Mouse (Mus musculus) embryonic fibroblast, embryonic 13.5 days (primary cell): ENCODE measurements around the gene Cuedc1. TPM values are rescaled to one million over a fixed set of nuclear protein-coding genes. Genes with fewer than 3 reads are reported as not detected.

Experiments
- H3K27ac ChIP-seq: 2 replicates; pipeline ENCODE4 v1.5.1; 2012; ENCODE audit warnings: low read length, control low read depth, inconsistent platforms; ENCODE audit not compliant: insufficient read depth
- H3K4me1 ChIP-seq: 2 replicates; pipeline ENCODE4 v1.6.1; 2011; ENCODE audit warnings: low read length; ENCODE audit not compliant: control insufficient read depth, insufficient read depth
- H3K4me3 ChIP-seq: 2 replicates; pipeline ENCODE4 v1.5.1; 2011; ENCODE audit warnings: mild to moderate bottlenecking, control low read depth, low read length; ENCODE audit not compliant: insufficient read depth
- CTCF ChIP-seq: IDR thresholded peaks from 2 replicates; pipeline ENCODE4 v1.5.1; 2011; ENCODE audit warnings: mild to moderate bottlenecking, control low read depth, low read length, moderate library complexity, borderline replicate concordance; ENCODE audit not compliant: insufficient read depth
- POLR2A ChIP-seq: IDR thresholded peaks from 2 replicates; pipeline ENCODE4 v1.6.1; 2011; ENCODE audit warnings: low read depth, mild to moderate bottlenecking, control low read depth, low read length, moderate library complexity
- polyA plus RNA-seq: library from polyadenylated mRNA; stranded (reverse); fragments of >200 nt; gene quantifications from 2 replicates; pipeline ENCODE4 v1.2.4, GENCODE M21; 2011; ENCODE audit warnings: low read depth; ENCODE audit not compliant: missing spikeins, insufficient read length

Cuedc1 gene
- polyA plus RNA-seq, 1 experiment = 31.8 TPM

DNA sequence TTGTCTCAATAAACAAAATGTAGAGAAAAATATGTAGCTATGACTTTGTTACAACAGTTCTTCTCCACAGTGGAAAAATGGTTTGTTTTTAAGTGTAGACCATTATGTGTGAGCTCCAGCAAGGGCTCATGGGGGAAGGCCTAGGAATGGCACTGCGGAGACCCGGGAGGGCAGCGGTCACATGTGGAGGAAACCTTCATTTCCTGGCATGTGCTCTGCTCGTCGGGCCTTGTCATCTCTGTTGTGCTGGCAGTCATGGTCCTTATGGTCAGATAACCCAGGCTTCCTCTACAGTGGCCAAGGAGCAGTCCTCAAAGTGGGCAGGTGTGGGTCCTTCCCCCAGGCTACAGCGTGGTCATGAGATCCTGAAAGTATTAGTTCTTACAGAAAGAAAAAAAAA lies 14.2 kb upstream of the Cuedc1 start:
- TF ChIP-seq CTCF (no peak), POLR2A (no peak)
- no peak overlapping the region for H3K4me3 ChIP-seq
- no peak overlapping the region for H3K27ac ChIP-seq
- H3K4me1 ChIP-seq = no peaks in the 10 kb centered on the region

DNA sequence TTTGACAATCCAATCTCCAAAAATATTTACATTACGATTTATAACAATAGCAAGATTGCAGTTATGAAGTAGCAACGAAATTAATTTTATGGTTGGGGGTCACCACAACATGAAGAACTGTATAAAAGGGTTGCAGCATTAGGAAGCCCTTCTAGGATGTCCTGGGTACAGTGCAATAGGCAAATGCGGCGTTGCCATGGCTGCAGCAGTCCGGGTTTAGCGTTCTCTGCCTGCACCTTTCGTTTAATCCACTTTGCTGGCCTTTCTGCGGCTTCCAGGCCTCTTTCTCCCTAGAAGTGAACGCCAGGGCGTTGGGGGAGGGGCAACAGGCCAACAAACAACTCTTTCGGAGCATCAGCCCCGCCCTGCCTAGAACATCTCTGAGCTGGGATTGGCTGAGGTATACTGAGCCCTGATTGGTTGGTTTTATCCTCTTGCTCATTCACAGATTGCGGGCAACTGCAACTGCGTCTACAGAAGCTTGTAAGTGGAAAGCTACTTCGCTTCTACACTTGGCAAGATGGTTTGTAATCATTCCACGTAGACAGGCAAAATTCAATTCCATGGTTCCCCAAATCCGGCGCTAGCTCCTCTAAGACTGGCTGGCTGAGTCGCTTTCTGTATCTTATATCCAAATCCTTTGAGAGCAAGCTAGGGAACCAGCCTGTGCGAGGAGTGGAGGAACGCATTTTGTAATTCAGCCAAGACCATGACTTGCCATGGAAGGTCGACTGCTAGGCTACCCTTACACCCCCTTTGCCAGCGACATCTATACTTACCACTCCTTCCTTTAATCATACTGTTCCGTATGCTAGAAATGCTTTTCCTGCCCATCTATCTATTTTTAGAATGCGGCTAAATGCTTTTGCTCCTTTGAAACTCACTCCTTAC lies 10.9 kb upstream of the Cuedc1 start:
- peak overlapping the region; percentile 14; the same call in 1 of the 2 replicates for H3K4me3 ChIP-seq
- H3K27ac ChIP-seq = peak overlapping the region; percentile 19; the same call in 1 of the 2 replicates
- 0 out of 2 replicates have a peak, but pooled peaks cover 3% of the 10 kb centered on the region for H3K4me1 ChIP-seq
- TF ChIP-seq POLR2A = no peak
- no peak for TF ChIP-seq CTCF

DNA sequence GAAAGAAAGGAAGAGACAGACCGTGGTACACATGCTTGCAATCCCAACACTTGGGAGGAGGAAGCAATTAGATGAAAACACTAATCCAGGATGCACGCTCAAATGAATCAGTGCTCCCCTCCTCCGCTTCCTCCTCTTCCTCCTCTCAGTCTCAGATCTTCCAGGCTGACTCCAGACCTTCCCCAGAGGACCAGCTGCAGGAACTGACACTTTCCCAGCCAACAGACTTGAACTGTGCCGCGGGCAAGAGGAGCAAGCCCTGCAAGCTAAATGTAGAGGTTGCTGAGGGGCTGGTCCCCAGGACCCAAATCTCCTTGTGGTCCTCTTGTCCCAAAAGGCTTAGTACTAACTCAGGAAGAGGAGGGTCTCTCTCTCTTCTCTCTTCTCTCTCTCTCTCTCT lies 8.7 kb upstream of the Cuedc1 start:
- Histone ChIP-seq H3K27ac (no peak overlapping the region), H3K4me3 (no peak overlapping the region), H3K4me1 (0 out of 2 replicates have a peak, but pooled peaks cover 3% of the 10 kb centered on the region)
- TF ChIP-seq POLR2A (no peak), CTCF (no peak)

DNA sequence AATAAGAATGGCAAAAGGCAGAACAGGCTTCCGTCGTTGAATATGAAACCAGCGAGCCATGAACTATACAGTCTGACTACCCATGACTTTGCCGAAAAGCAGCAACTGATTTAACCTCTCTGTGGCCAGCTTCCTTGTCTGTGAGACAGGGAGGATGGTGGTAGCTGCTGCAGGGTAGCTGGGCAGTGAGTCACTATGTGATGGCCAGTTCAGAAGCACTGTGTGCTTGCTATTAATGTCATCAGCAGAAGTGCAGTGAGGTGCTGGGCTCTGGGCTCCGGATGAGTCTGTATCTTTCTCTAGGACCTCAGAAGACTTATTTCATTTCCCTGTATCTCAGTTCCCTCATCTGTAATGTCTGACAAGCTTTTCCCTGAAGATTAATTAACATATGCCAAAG lies 7.6 kb upstream of the Cuedc1 start:
- H3K27ac ChIP-seq = no peak overlapping the region
- H3K4me1 ChIP-seq = 0 out of 2 replicates have a peak, but pooled peaks cover 3% of the 10 kb centered on the region
- TF ChIP-seq CTCF (no peak), POLR2A (no peak)
- H3K4me3 ChIP-seq = no peak overlapping the region

DNA sequence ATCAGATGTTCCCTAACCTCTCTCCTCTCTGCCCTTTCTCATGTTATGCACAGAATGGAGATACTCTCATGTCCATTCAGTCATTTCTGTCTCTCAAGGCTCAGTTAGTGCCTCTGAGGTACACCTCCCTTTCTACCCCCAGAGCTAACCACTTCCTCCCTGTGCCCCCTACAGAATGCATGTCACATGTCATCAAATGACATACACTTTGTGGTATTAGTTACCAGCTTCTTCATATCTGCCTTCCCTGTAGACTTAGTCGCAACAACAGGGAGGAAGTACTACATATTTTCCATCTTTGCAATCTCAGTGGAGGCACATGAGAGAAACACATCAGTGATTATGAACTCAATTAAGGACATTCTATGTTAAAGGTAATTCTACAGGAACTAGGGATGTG lies 5.9 kb upstream of the Cuedc1 start:
- TF ChIP-seq CTCF (no peak), POLR2A (no peak)
- no peak overlapping the region for H3K27ac ChIP-seq
- H3K4me1 ChIP-seq = peaks cover 3% of the 10 kb centered on the region; the same call in 1 of the 2 replicates

DNA sequence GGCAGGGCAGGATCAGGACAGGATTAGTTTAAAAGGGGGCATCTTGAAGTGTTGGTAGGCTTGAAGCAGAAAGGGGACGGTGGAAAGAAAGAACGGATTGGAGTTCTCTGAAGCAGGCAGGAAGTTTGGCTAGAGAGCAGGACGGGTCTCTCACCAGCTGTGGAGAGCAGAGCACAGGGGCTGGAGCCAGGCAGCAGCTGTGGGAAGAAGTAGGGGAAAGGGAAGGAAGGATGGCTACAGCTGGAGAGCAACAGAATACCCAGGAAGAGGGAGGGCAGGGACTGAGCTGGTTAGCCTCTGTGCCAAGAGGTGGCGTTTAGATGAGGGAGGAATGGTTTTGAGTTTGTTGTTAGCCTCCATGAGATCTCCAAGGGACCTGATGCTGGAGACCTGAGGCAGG lies 685 bp upstream of the Cuedc1 start:
- Histone ChIP-seq H3K27ac (no peak overlapping the region), H3K4me3 (no peak overlapping the region), H3K4me1 (peaks cover 2% of the 10 kb centered on the region; the same call in 1 of the 2 replicates)
- TF ChIP-seq CTCF (no peak), POLR2A (0 out of 2 replicates have a peak, but pooled peaks have one; percentile 32)

More for the DNA sequence above, 5.9 kb upstream of the Cuedc1 start:
- H3K4me3 ChIP-seq = no peak overlapping the region

DNA sequence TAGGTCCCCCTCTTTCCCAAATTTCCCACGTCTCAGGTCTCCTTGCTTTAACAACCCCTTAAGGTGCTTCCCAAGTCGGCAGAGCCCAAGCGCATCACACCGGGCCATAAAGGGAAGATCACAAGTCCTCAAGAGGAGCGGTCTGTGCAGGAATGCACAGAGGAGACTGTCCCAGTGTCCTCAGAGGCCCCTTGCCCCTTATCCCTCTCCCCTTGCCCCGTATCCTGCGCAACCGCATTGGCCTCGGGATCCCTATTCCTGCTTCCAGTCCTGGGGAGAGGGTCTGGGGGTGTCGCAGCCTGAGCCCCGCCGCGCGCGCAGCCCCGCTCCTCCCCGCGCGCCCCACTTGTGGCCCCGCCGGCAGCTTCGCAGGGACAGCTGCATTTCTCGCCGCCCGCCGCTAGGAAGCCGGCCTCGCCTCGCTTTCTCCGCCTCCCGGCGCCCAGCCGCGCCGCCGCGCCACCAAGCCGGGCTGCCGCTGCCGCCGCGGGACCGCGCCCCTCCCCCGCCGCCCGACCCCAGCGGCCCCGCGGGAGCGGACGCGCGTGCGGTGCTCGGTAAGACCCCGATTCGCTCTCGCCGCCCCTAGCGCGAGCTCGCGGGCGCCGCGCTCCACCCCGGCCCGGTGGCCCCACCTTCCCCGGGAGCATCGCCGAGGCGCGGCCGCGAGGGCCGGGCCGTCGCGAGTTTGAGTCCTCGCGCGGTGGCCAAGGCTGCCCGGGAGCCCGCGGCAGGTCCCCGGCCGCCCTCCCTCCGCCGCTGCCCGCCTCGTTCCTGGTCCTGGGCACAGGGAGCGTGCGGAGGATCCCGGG lies 1.1 kb downstream of the Cuedc1 start:
- H3K27ac ChIP-seq = peak overlapping the region; percentile 88
- no peak; the same call in none of the 2 replicates for TF ChIP-seq POLR2A
- no peak for TF ChIP-seq CTCF
- peak overlapping the region; percentile 75 for H3K4me3 ChIP-seq
- H3K4me1 ChIP-seq = peaks cover 2% of the 10 kb centered on the region; the same call in 1 of the 2 replicates

DNA sequence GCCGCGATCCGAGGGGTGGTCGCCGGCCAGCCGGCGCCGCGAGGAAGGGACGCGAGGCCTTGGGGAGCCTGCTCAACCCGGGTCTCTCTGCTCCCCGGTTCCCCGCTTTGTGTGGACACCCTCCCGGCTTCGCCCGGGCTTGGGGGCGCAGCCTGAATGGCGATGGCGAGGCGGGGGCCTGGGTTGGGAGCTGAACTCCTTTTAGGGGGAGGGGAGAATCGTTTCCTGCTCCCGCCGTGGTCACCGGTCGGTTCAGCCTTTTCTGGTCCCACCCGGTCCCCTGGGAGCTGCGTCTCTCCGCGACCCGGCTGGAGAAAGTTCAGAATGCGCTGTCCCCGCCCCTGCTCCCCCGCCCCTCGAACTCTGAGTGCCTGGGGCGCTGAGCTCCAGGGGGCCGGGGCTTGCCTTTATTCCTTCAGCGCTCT lies 1.8 kb downstream of the Cuedc1 start:
- Histone ChIP-seq H3K4me1 (peaks cover 2% of the 10 kb centered on the region; the same call in 1 of the 2 replicates), H3K27ac (peak overlapping the region; percentile 88), H3K4me3 (peak overlapping the region; percentile 75)
- TF ChIP-seq CTCF (no peak), POLR2A (peak; percentile 40; the same call in 1 of the 2 replicates)

DNA sequence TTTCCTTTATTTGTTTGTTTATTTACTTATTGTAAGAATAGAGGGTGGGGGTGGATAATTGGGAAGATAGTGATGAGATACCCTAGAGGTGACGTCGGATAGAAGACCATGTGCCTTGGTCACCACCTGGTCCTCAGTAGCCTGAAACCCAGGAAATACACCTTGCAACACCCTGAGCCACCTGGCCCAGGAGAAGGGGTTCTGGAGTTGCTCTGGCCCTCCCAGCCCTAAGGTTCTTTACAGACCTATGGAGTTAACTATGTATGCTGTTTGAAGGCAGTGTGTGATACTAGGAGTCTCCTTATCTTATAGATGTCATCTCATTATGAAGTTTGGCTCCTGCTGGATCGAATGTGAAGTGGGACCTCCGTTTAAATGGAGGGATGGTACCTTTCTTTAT lies 2.3 kb downstream of the Cuedc1 start:
- TF ChIP-seq POLR2A (no peak), CTCF (no peak)
- no peak overlapping the region for H3K4me3 ChIP-seq
- no peak overlapping the region for H3K27ac ChIP-seq
- H3K4me1 ChIP-seq = peaks cover 2% of the 10 kb centered on the region; the same call in 1 of the 2 replicates
